Mouse (Mus musculus) fat pad, adult 2 months (tissue): ENCODE data around the gene Camkk2.
A peak's percentile ranks its signal among the peaks of the same experiment; 100 is the strongest.

Experiments used
- DNase-seq: peaks from one replicate; pipeline ENCODE4 v3.0.0-alpha.2; 2011; ENCODE audit warnings: low read depth, low spot score; ENCODE audit errors: extremely low read depth

Gene Camkk2

GRCm38 (mm10) chr5:122779277-122779834, at the start of gene Camkk2:
Camkk2 (minus strand) TSS chr5:122779409.
- DNase-seq, result no peak

DNA sequence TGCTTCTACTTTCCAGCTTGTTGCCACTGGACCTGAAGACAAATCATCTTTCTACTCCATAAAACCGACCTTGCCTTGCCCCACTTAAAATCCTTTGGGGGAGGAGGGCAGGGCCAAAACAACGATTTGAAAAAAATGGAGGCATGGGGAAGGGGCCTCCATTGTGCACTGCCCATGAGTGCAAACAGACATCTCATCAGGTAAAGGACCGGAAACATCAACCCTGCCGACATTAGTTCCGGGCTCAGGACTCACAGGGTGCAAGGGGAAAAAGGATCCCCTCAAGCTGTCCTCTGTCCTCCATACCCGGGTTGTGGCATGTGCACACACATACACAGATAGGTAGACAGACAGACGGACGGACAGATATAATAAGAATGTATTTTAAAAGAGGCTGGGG, 45.9 kb upstream of the Camkk2 start:
- no peak for DNase-seq

DNA sequence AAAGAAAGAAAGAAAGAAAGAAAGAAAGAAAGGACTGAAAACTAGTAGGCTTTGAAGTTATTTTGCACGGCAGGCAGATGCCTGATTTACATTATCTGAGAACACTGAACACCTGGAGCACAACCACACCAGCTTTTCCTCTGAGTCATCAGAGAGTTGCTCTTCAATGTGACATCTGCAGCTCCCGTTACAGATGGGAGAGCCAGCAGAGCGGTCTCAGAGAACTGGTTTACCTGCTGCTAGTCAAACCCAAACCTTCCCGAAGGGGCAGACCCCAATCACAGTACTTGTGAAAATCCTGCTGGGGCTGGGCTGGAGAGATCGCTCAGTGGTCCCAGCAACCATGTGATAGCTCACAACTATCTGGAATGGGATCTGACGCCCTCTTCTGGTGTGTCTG, 45.2 kb upstream of the Camkk2 start:
- DNase-seq, result no peak

DNA sequence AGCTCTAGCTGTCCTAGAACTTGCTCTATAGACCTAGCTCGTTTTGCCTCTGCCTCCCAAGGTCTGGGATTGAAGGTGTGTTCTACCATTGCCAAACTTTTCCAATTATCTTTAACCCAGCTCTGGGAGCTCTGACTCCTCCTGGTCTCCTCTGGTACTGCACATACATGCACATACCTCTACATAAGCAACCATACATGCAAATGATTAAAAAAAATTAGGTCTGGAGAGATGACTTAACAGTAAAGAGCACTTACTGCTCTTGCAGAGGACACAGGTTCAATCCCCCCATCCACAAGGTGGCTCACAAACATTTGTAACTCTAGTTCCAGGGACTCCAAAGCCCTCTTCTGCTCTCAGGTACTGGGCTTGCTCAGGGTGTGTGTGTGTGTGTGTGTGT, 44.8 kb upstream of the Camkk2 start:
- DNase-seq, result no peak

- no peak for DNase-seq
Measured at GRCm38 (mm10) chr5:122822441-122822840, 43.2 kb upstream of the Camkk2 start.

- no peak for DNase-seq
Measured at GRCm38 (mm10) chr5:122821524-122821885, 42.3 kb upstream of the Camkk2 start.

- DNase-seq, result peak; percentile 82
Measured at GRCm38 (mm10) chr5:122820777-122821523, 41.7 kb upstream of the Camkk2 start, which contains the start of gene Anapc5. Anapc5 (minus strand) TSS chr5:122821339.

GRCm38 (mm10) chr5:122812699-122813098, 33.5 kb upstream of the Camkk2 start:
- no peak for DNase-seq

DNA sequence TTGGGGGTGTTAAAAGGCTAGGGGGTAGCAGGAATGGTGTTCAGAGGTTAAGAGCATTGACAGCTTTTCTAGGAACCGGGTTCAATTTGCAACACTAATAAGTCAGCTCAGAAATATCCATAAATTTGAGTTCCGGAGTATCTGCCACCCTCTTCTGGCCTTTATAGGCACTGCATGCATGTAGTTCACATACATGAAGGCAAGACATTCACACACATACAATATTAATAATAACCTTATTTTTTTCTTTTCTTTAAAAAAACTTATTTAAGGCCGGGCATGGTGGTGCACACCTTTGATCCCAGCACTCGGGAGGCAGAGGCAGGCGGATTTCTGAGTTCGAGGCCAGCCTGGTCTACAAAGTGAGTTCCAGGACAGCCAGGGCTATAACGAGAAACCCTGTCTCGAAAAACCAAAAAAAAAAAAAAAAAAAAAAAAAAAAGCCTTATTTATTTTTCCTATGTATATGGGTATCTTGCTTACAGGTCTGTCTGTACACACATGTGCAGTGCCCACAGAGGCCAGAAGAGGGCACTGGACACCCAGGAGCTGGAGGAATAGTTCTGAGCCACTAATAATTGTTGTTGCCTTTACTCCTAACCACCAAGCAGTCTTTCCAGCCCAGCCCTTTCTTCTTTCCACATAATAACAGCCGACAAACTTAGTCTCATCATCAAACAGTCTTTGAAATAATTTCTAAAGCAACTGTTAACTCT, 32.3 kb upstream of the Camkk2 start:
- no peak for DNase-seq

GRCm38 (mm10) chr5:122805503-122805902, 26.3 kb upstream of the Camkk2 start:
- DNase-seq, result no peak

GRCm38 (mm10) chr5:122802706-122803105, 23.5 kb upstream of the Camkk2 start:
- DNase-seq, result no peak

GRCm38 (mm10) chr5:122801684-122802083, 22.5 kb upstream of the Camkk2 start:
- no peak for DNase-seq

DNA sequence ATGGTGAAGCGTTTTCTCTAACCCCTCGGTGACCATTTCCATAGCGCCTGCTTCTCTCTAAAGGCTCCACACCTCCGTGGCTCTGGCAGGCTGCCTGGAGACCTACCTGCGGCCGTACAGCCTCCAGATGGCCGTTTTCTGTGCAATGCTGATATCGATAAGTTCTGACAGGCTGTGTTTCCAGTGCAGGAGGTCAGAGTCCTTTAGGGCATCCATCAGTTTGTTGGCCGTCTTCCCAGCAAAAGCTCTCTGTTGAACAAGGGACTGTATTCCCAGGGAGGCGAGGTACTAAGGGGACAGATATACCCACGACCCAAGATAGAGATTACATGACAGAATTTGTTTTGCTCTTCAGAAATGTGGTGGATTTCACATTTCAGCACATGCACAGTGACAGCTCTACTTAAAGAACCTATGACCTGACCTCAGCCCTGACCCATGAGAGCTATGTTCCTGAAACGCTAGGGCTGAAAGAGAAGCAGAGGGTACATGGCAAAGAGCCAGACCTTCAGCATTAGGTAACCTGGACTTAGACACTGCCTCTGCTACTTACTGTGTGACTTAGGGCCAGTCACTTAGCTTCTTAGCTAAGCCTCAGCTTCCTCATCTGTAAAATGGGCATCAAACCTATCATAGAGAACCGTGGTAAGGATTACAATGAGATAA, 21.3 kb upstream of the Camkk2 start:
- no peak for DNase-seq

DNA sequence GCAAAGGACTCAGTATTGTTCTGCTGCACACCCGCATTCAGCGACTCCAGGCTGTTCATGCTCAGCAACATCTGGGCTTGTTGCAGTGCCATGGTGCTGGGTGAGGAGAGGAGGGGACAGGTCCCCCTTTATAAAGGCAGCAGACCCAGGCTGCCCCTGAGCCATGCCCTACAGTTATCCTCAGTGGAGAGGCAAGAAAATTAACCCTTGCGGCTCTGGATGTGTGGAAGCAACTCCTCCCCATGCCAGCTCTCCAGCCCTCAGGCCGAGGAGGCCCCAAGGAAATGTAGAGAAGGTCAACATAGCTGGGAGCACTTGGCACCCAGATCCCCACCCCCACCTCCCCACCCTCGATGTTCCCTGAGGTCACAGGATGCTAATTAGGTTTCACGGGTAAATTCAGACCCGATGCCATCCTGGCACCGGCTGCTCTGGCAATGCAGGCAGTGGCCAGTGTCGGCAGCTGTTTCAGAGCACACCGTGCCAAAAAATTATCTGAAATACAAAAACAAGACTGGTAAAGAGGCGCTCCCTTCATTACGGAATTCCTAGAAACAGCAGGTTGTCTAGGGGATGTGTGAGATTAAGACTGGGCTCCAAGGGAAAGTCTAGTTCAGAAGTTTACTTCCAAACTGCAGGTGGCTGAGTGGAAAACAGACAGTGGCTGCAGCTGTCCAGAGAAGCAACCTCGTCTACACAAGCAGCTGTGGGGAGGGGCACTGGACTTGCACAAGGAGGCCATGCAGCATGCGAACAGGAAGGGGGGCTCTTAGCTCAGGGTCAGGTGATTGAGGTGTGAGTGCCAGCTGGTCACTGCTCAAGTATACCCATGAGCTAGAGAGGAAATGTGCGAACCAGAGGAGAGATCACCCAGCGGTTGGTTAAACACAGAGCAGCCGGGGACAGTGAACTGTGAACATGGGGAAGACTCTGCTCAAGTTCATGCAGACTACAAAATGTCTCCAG, 20.5 kb upstream of the Camkk2 start:
- no peak for DNase-seq

- DNase-seq, result no peak
Measured at GRCm38 (mm10) chr5:122798557-122799378, 19.6 kb upstream of the Camkk2 start.

GRCm38 (mm10) chr5:122797866-122798265, 18.7 kb upstream of the Camkk2 start:
- DNase-seq, result no peak

DNA sequence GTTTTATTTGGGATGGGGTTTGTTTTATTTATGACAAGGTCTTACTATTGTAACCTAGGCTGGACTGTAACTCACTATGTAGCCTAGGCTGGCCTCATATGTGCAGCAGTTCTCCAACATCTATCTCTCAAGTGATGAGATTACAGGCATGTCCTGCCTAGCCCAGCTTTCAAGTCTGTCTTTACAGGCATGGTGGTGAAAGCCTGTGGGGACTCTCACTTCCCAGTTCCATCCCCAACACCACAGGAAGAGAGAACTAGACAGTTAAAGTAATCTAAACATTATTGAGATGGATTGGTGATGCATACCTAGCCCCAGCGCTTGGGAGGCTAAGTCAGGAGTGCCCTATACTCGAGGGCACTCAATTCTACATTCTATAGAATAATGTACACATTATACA, 9.5 kb upstream of the Camkk2 start:
- DNase-seq, result no peak

DNA sequence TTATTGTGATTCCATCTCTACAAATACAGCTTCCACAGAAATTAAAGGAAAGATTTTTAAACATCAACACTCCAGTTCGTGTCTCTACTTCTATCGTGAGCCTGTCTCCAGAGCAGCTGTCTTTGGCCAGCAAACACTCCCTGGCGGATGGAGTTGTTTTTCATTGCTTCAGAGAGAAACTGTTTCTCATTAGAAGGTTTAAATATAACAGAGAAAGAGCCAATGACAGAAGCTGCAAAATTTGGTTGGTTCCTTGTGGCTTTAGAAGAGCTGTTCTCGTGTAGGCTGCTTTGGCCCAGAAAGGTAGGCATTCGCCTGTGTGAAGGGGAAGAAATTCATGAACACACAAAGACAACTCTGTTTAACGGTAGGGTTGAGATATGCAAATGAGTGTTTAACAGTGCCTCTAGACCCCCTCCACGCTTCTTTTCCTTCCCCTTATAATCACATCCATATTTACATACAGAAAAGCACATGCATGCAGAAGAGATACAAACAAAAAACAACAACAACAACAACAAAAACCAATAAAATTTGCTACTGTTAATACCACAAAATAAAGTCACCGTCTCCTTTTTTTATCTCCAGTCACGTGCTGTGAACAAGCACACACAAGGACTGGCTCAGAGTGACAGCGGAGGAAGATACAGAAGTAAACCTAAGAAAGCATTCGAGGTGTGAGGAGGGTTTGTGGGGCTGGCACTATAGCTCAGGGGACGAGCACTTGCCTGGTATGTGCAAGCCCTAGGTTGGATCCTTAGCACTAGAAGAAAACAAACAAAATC, 7.0 kb upstream of the Camkk2 start:
- no peak for DNase-seq
